Mouse (Mus musculus) 416B (cell line): ENCODE results near the gene D1Ertd622e.

Source experiments
- DNase-seq: peaks from one replicate; pipeline ENCODE4 v3.0.0; 2011; ENCODE audit warnings: low read depth

D1Ertd622e gene

DNA sequence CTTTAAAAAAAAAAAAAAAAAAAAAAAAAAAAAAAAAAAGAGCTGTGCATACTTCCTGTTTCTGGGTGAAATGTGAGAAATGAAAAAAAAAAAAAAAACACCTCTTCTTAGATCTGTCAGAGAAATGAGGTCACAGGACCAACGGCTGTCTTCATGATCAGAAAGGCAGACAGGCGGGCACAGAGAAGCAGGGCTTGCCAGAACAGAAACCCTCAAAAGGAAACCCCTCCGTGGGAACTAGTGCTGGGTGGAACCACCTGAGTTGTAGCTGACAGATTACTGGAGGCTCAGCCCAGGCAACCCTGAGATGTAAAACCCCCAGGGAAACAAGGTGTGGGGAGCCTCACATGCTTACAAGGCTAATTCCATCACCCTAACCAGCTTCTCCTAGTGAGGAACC, 81.6 kb downstream of the D1Ertd622e start:
- peak; percentile 66 for DNase-seq

- DNase-seq = peak; percentile 44
Measured at GRCm38 (mm10) chr1:97578025-97578417, 83.9 kb downstream of the D1Ertd622e start.

- DNase-seq = no peak
Measured at GRCm38 (mm10) chr1:97577062-97578024, 84.5 kb downstream of the D1Ertd622e start.

DNA sequence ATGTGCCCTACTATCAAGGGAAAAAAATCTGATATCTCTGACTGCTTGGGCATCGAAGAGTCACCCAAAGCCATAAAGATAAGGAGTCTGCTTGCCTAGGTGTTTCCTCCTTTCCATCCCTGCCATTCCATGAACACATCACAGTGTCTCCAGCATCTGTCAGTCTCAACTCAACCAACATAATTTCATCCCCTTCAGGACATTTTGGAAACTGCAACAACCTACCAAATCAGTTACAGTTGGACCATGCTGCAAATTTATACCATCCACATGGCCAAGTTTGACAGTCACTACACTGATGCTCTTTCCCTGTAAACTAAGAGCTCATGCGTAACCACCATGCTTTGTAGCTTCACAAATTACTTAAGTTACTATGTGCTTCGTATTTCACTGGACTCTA, 85.3 kb downstream of the D1Ertd622e start:
- DNase-seq = no peak

DNA sequence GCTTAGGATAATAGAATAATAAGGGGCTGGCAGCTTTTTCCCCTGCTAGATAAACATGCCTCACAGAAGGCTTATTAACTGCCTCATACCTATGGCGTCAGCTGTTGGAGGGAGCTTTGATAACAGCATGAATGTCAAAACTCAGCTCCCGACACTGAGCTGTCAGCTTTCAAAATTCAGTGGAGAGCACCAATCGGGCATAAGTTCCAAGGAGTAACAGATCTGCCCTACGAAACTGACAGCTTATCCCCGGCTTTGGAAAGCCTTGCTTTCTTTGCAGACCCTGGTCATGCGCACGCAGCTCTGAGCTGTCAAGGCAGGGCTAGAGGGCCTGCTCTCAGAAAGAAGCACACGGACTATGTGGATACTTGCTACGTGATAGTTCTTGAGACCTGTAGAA, 91.1 kb downstream of the D1Ertd622e start:
- no peak for DNase-seq

DNA sequence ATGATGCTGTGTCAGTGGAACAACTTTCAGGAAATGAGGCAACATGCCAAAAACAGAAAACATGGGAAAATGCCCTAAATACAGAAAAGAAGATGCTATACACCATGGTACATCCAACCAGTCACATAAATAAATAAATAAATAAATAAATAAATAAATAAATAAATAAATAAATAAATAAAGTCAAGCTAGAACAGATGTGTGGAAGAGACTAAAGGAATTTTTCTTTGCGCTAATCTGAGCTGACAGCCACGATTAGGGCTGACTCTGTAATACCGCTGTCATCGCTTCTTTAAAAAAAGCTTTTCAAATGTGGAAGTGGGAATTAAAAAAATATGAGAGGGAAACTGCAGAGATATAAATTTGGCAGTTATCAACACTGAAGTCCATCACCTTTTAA, 93.9 kb downstream of the D1Ertd622e start:
- no peak for DNase-seq

DNA sequence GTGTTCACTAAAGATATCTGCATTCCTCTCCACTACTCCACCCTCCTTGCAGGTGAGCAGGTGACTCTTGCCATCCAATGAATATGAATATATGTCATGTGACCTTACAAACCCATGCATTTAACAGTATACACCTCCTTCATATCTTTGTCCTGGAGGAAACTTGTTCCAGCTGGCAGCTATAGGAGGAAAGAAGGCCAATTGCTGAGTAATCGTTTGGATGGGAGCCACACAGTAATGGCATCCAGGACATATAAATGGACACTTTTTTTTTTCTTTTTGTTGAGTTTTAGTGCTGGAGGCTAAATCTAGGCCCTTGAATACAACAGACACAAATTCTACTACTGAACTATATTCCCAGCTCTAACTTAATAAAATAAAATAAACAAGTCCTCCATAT, 97.2 kb downstream of the D1Ertd622e start:
- DNase-seq = no peak

- DNase-seq = no peak
Measured at GRCm38 (mm10) chr1:97562867-97563266, 99.0 kb downstream of the D1Ertd622e start.
